Mouse (Mus musculus): ENCODE measurements around the gene Pmf1. TPM values are rescaled to one million over a fixed set of nuclear protein-coding genes. Genes with fewer than 3 reads are reported as not detected.
"Not testable (repeated sequence)": the region's sequence is repeated elsewhere in the genome, so short reads cannot be mapped to it uniquely, and the experiment has no call there.

Gene Pmf1
- polyA plus RNA-seq, 1 experiment from 2014 or later: 55.1 TPM

DNA sequence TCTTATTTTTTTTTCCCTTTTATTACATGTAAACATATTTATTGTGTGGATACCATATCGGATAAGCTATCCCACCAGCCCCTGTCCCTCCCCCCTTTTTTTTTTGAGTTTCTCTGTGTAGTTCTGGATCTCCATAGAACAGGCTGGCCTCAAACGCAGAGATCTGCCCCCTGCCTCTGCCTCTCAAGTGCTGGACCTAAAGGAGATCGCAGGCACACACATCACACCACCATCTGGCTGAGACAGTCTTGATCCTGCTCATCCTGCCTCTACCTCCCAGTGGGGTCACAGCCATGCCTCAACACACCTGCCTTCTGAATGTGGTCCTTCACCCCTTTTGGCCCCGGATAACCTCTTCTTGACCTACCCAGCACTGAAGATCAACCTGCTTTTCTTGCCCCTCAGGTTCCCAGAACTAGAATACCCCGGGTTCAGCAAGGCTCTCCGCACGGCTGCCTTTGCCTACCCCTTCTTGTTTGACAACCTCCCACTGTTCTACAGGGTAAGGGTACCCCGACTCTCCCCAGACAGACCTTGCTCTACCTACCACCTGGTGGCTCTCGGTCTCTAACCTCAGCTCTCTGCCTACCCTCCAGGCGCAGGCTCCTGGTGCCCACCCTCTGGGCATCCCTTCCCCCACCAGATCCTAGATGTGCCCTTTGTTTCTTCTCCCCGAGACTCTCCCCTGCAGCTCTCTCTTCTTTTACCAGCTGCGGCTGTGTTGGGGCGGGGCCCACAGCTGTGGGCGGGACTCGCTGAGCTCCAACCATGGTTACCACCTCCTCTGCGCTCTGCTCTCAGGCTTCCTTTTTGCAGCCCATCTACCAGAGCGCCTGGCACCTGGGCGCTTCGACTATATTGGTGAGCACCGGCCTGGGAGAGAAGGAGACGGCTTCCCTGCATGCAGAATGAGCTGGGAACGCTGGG is 28.5 kb downstream of the Pmf1 start:
- peak; percentile 91 for ATAC-seq (replicated peaks)
- Histone ChIP-seq H3K27ac (replicated peaks) (peak overlapping the region; percentile 84), H3K4me3 (peak overlapping the region; percentile 29), H3K9ac (replicated peaks) (peak overlapping the region; percentile 47), H3K4me2 (replicated peaks) (peak overlapping the region; percentile 41)
- H3K9me3 ChIP-seq, H3K27me3 ChIP-seq, H3K4me1 ChIP-seq, H3K36me3 ChIP-seq: not testable (repeated sequence)
- 4% methylated on average over 22 of the region's 22 CpGs for WGBS

DNA sequence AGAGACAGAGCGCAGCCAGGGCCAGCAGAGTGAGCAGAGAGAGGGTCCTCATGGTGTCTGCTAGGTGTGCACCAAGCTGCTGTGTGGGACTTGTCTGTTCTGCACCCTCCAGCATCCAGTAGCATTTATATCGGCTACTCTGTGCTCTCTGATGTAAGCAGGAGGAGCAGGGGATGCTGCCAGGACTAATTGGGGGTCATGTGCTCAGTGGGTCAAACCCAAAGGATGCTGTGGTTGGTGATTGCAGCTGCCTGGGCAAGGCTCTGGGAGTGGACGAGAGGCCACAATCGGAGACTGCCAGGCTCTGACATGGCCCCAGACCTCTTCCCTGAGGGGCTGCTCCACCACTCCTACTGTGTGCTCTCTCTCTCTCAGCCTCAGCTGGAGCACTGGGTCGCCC is 31.5 kb downstream of the Pmf1 start, which contains the start of gene Bglap2:
TSS of gene Bglap2 (minus strand) at position 101 of the 400 bp plus-strand sequence.
- not testable (repeated sequence) for H3K4me2 ChIP-seq (replicated peaks); H3K4me3 ChIP-seq; H3K9me3 ChIP-seq; H3K4me1 ChIP-seq; ATAC-seq (replicated peaks); H3K9ac ChIP-seq (replicated peaks); H3K27ac ChIP-seq (replicated peaks); H3K27me3 ChIP-seq; H3K36me3 ChIP-seq
- 83% methylated on average over 5 of the region's 5 CpGs for WGBS

DNA sequence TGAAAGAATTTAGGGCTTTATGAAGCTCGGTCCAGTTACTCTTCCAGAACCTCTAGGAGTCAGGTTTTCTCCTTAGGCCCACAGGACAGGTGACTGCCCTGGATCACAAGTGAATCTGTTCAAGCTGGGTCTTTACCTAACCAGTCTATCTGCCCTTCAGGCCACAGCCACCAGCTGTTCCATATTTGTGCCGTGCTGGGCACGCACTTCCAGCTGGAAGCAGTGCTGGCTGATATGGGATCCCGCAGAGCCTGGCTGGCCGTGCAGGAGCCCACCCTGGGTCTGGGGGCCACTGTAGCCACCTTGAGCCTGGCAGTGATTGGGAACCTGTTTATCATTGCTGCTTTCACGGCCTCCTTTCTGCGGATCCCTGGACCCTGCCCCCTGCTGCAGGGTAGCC is 33.5 kb downstream of the Pmf1 start:
- not testable (repeated sequence) for H3K9ac ChIP-seq (replicated peaks); H3K4me1 ChIP-seq; H3K36me3 ChIP-seq; H3K27me3 ChIP-seq; H3K9me3 ChIP-seq; H3K4me3 ChIP-seq
- WGBS: 23% methylated on average over 7 of the region's 7 CpGs
- peak overlapping the region; percentile 18; the same call in 1 of the 2 replicates for H3K4me2 ChIP-seq (replicated peaks)
- H3K27ac ChIP-seq (replicated peaks): peak overlapping the region; percentile 80
- ATAC-seq (replicated peaks): 0 out of 2 replicates have a peak, but pooled peaks have one; percentile 29

DNA sequence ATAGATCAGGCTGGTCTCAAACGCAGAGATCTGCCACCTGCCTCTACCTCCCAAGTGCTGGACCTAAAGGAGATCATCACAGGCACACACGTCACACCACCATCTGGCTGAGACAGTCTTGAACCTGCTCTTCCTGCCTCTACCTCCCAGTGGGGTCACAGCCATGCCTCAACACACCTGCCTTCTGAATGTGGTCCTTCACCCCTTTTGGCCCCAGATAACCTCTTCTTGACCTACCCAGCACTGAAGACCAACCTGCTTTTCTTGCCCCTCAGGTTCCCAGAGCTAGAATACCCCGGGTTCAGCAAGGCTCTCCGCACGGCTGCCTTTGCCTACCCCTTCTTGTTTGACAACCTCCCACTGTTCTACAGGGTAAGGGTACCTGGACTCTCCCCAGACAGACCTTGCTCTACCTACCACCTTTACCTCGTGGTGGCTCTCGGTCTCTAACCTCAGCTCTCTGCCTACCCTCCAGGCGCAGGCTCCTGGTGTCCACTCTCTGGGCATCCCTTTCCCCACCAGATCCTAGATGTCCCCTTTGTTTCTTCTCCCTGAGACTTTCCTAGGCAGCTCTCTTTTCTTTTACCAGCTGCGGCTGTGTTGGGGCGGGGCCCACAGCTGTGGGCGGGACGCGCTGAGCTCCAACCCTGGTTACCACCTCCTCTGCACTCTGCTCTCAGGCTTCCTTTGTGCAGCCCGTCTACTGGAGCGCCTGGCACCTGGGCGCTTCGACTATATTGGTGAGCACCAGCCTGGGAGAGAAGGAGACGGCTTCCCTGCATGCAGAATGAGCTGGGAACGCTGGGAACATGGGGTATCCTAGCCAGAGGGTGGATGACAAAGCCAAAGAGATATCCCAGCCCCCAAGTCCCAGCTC is 34.1 kb downstream of the Pmf1 start:
- Histone ChIP-seq H3K9ac (replicated peaks) (peak overlapping the region; percentile 5; the same call in 1 of the 2 replicates), H3K4me3 (peak overlapping the region; percentile 9; the same call in 1 of the 2 replicates), H3K27ac (replicated peaks) (peak overlapping the region; percentile 80), H3K4me2 (replicated peaks) (peak overlapping the region; percentile 18)
- ATAC-seq (replicated peaks): peak; percentile 94
- not testable (repeated sequence) for H3K9me3 ChIP-seq, H3K36me3 ChIP-seq, H3K4me1 ChIP-seq, H3K27me3 ChIP-seq
- WGBS: 9% methylated on average over 19 of the region's 19 CpGs

DNA sequence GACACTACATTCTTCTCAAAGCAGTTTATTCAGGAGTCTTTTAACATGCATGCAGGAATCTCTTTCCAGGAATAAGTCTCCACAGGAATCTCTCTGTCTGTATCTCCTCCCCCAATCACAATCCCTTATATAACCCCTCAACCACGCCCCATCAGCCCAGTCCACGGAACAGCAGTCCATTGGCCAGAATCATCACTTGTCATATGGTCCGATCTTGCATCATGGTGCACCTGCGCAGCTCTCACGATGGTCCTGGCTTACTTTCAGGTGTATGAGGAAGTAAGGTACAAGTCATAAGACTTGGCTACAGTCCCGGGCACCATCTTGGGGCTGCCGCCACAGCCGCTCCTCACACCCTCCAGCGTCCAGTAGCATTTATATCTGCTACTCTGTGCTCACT is 37.5 kb downstream of the Pmf1 start, which contains the start of gene Bglap3:
TSS of gene Bglap3 (minus strand) at position 101 of the 400 bp plus-strand sequence.
- H3K9ac ChIP-seq (replicated peaks); H3K27ac ChIP-seq (replicated peaks); H3K9me3 ChIP-seq; H3K27me3 ChIP-seq; H3K4me3 ChIP-seq; H3K36me3 ChIP-seq; ATAC-seq (replicated peaks); H3K4me2 ChIP-seq (replicated peaks); H3K4me1 ChIP-seq: not testable (repeated sequence)
- 94% methylated on average over 9 of the region's 9 CpGs for WGBS

DNA sequence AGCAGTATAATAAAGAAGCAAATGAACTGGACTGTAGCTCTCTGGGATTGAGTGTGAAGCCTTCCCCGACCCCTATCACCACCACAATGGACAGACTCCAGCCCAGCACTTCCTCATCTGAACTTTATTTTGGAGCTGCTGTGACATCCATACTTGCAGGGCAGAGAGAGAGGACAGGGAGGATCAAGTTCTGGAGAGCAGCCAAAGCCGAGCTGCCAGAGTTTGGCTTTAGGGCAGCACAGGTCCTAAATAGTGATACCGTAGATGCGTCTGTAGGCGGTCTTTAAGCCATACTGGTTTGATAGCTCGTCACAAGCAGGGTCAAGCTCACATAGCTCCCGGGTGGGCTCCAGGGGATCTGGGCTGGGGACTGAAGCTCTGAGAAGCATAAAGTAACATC is 41.6 kb downstream of the Pmf1 start:
- H3K36me3 ChIP-seq; H3K4me1 ChIP-seq; H3K9me3 ChIP-seq; H3K4me3 ChIP-seq; H3K4me2 ChIP-seq (replicated peaks); H3K9ac ChIP-seq (replicated peaks); ATAC-seq (replicated peaks); H3K27ac ChIP-seq (replicated peaks); H3K27me3 ChIP-seq: not testable (repeated sequence)
- WGBS: 95% methylated on average over 7 of the region's 7 CpGs

DNA sequence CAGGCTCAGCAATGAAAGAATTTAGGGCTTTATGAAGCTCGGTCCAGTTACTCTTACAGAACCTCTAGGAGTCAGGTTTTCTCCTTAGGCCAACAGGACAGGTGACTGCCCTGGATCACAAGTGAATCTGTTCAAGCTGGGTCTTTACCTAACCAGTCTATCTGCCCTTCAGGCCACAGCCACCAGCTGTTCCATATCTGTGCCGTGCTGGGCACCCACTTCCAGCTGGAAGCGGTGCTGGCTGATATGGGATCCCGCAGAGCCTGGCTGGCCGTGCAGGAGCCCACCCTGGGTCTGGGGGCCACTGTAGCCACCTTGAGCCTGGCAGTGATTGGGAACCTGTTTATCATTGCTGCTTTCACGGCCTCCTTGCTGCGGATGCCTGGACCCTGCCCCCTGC is 42.6 kb downstream of the Pmf1 start:
- ATAC-seq (replicated peaks): 0 out of 2 replicates have a peak, but pooled peaks have one; percentile 24
- H3K27ac ChIP-seq (replicated peaks); H3K4me2 ChIP-seq (replicated peaks); H3K4me3 ChIP-seq; H3K36me3 ChIP-seq; H3K9ac ChIP-seq (replicated peaks); H3K27me3 ChIP-seq; H3K9me3 ChIP-seq; H3K4me1 ChIP-seq: not testable (repeated sequence)
- WGBS: 45% methylated on average over 3 of the region's 7 CpGs

DNA sequence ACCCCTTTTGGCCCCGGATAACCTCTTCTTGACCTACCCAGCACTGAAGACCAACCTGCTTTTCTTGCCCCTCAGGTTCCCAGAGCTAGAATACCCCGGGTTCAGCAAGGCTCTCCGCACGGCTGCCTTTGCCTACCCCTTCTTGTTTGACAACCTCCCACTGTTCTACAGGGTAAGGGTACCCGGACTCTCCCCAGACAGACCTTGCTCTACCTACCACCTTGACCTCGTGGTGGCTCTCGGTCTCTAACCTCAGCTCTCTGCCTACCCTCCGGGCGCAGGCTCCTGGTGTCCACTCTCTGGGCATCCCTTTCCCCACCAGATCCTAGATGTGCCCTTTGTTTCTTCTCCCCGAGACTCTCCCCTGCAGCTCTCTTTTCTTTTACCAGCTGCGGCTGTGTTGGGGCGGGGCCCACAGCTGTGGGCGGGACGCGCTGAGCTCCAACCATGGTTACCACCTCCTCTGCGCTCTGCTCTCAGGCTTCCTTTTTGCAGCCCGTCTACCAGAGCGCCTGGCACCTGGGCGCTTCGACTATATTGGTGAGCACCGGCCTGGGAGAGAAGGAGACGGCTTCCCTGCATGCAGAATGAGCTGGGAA is 43.2 kb downstream of the Pmf1 start:
- Histone ChIP-seq H3K4me3 (peak overlapping the region; percentile 35), H3K27ac (replicated peaks) (peak overlapping the region; percentile 80), H3K9ac (replicated peaks) (peak overlapping the region; percentile 43; the same call in 1 of the 2 replicates), H3K4me2 (replicated peaks) (peak overlapping the region; percentile 35)
- not testable (repeated sequence) for H3K4me1 ChIP-seq, H3K36me3 ChIP-seq, H3K27me3 ChIP-seq, H3K9me3 ChIP-seq
- 2% methylated on average over 22 of the region's 22 CpGs for WGBS
- peak; percentile 89 for ATAC-seq (replicated peaks)

DNA sequence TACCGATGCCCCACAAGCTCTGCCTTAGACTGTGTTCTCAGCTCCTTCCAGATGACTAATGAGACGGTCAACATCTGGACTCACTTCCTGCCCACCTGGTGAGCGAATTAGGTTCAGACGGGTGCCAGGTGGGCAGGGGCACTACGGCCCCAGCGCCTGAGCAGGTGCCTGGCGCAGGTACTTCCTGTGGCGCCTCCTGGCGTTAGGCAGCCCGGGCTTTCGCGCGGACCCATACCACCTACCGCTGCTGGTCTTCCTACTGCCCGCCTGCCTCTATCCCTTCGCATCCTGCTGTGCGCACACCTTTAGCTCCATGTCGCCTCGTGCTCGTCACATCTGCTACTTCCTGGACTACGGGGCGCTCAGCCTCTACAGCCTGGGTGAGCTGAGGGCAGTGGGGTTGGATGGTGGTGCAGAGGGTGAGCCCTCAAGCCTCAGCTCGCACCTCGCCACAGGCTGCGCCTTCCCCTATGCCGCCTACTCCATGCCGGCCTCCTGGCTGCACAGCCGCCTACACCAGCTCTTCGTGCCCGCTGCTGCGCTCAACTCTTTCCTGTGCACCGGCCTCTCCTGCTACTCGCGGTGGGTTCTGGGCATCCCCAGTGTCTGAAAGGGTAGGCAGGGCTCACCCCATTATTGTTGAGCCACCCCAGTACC is 44.3 kb downstream of the Pmf1 start:
- ATAC-seq (replicated peaks): no peak

DNA sequence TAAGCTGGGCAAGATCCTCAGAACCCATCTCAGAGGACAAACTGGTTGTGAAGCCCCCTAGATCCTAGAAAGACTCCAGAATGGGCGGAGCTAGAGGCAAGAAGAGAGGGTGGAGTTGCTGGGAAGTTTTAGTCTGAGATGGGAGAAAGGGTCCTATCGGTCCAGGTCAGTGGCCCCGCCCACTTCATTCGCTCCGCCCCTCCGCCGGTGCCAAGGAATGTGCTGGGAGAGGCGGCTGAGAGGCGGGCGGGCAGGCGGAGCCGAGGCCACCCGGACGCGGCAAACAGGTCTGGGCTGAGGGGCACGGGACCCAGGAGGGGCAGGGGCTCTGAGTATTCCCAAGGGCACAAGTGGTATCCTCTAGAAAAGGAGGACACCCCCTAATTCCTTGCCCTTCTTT is 45.8 kb downstream of the Pmf1 start, which contains the start of gene Paqr6:
TSS of gene Paqr6 (plus strand) at position 248 of the 400 bp plus-strand sequence.
- H3K27me3 ChIP-seq: peaks cover 9% of the 10 kb centered on the region; the same call in 1 of the 2 replicates
- no peak within 1 kb of the TSS for H3K9ac ChIP-seq (replicated peaks)
- H3K4me2 ChIP-seq (replicated peaks): 0 out of 2 replicates have a peak within 1 kb of the TSS, but pooled peaks have one; percentile 12
- no peak within 1 kb of the TSS for H3K27ac ChIP-seq (replicated peaks)
- no peak within 1 kb of the TSS for H3K4me3 ChIP-seq
- ATAC-seq (replicated peaks): no peak
- no peaks in the 10 kb centered on the region for H3K4me1 ChIP-seq
- peaks cover 30% of the 10 kb centered on the region for H3K36me3 ChIP-seq
- no peaks in the 10 kb centered on the region for H3K9me3 ChIP-seq
- 2% methylated on average over 16 of the region's 16 CpGs for WGBS

More for the DNA sequence above, 44.3 kb downstream of the Pmf1 start:
- WGBS: 43% methylated on average over 34 of the region's 34 CpGs
- Histone ChIP-seq H3K9ac (replicated peaks) (no peak overlapping the region), H3K36me3 (peaks cover 15% of the 10 kb centered on the region), H3K4me3 (no peak overlapping the region), H3K4me2 (replicated peaks) (peak overlapping the region; percentile 35; the same call in 1 of the 2 replicates), H3K27me3 (peaks cover 9% of the 10 kb centered on the region; the same call in 1 of the 2 replicates), H3K4me1 (no peaks in the 10 kb centered on the region), H3K9me3 (no peaks in the 10 kb centered on the region), H3K27ac (replicated peaks) (no peak overlapping the region)

DNA sequence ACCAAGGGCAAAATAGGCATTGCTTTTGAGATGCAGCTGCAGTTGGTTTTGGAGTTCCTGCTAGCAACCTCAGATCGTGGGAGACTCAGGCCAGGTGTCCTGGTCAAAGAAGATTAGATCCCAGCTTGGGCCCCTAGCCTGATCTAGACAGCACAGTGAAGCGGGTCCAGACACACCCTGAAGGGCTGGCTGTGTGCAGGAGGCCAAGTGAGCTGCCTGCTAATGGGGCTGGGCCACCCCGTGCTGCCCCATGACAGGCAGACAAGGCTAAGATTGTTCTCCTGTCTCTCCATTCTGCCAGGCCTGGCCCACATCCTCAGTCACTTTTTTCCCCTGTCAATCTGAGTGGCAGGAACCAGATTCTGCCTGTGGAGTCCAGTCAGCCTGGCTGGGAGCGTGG is 46.4 kb downstream of the Pmf1 start:
- WGBS: 50% methylated on average over 4 of the region's 4 CpGs
- Histone ChIP-seq H3K4me2 (replicated peaks) (no peak overlapping the region), H3K36me3 (peaks cover 36% of the 10 kb centered on the region), H3K4me1 (no peaks in the 10 kb centered on the region), H3K9ac (replicated peaks) (no peak overlapping the region), H3K4me3 (no peak overlapping the region), H3K27ac (replicated peaks) (no peak overlapping the region), H3K27me3 (peaks cover 9% of the 10 kb centered on the region; the same call in 1 of the 2 replicates), H3K9me3 (no peaks in the 10 kb centered on the region)
- no peak for ATAC-seq (replicated peaks)

All from forebrain, embryonic 15.5 days (tissue).